Mouse (Mus musculus): ENCODE measurements around the gene Kctd20.

DNA sequence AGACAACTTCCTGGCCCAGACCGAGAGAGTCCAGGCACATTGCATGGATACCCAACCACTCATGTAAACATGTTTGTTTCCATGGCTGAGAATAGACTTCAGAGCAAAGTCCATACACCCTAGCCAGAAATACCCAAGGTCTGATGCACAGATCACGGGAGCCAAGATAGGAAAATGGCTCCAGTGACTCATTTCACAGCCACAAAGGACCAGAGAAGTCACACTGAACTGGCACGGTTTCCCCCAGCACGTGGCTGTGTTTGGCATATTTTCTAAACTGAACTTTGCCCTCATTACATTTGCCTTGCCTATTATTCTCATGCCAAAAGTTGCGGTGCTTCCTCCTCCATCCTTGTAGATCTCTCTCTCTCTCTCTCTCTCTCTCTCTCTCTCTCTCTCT, 38.5 kb upstream of the Kctd20 start:
- TF ChIP-seq CTCF (IDR thresholded peaks at IDR 0.05; ENCODE audit: borderline replicate concordance, extremely low read depth, insufficient read depth, insufficient read length): no peak
- no peak for TF ChIP-seq POLR2A (IDR thresholded peaks at IDR 0.05; ENCODE audit: borderline replicate concordance, extremely low read depth, insufficient read depth, insufficient read length, poor library complexity, severe bottlenecking)

Data from brain, embryonic 14.5 days (tissue).